Mouse (Mus musculus) liver, adult 2 months (tissue): Measurements from ENCODE around the gene Rasa3.

Experiments used
- CTCF ChIP-seq: fragments of 200-500 bp; IDR thresholded peaks from 2 replicates; pipeline ENCODE4 v1.5.1; 2011; ENCODE audit warnings: low read depth, low read length, control low read depth
- POLR2A ChIP-seq: fragments of 200-500 bp; IDR thresholded peaks from 2 replicates; pipeline ENCODE4 v1.6.1; 2011; ENCODE audit warnings: low read length, control low read depth; ENCODE audit not compliant: insufficient read depth; ENCODE audit errors: extremely low read depth

DNA sequence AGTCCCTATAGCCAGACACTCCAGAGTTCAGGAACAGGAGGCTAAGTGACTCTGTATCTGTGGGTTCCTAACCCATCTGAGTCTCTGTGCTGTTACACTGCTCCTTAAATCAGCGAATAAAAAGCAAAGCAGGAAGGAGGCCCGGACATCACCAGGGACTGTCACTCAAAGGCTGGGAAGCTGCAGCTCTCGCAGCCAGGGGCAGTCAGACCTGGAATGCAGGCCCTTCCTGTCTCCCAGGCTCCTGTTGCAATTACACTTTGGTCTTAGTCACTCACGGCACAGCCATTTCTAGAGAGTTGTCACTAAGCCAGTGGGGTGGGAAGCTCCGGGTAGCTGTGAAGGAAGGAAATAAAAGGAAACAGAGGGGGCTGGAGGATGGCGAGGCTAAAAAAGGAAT, 33.2 kb downstream of the Rasa3 start:
- 0 out of 2 replicates have a peak, but pooled peaks have one; percentile 5 for TF ChIP-seq CTCF
- TF ChIP-seq POLR2A = no peak
